Mouse (Mus musculus) adrenal gland, postnatal 14 days (tissue): Measurements from ENCODE around the gene Pik3ap1. TPM values are rescaled to one million over a fixed set of nuclear protein-coding genes. Genes with fewer than 3 reads are reported as not detected.

Experiments
- DNase-seq: peaks from one replicate; pipeline ENCODE4 v3.0.0; 2021; ENCODE audit warnings: mixed read lengths
- total RNA-seq: library from RNA; stranded (reverse); gene quantifications from 2 replicates; pipeline ENCODE4 v1.2.3, GENCODE M21; 2021

Gene Pik3ap1
- total RNA-seq, 1 experiment from 2014 or later: 8.4 TPM

- DNase-seq: no peak
Observed at GRCm38 (mm10) chr19:41279724-41280244, 105.1 kb downstream of the Pik3ap1 start.

- DNase-seq: peak; percentile 67
Observed at GRCm38 (mm10) chr19:41278606-41279005, 106.3 kb downstream of the Pik3ap1 start.

- no peak for DNase-seq
Observed at GRCm38 (mm10) chr19:41275588-41275987, 109.3 kb downstream of the Pik3ap1 start.

GRCm38 (mm10) chr19:41270906-41271305 is 114.0 kb downstream of the Pik3ap1 start:
- DNase-seq: no peak

- DNase-seq: peak; percentile 68
Observed at GRCm38 (mm10) chr19:41270151-41270727, 114.7 kb downstream of the Pik3ap1 start.

DNA sequence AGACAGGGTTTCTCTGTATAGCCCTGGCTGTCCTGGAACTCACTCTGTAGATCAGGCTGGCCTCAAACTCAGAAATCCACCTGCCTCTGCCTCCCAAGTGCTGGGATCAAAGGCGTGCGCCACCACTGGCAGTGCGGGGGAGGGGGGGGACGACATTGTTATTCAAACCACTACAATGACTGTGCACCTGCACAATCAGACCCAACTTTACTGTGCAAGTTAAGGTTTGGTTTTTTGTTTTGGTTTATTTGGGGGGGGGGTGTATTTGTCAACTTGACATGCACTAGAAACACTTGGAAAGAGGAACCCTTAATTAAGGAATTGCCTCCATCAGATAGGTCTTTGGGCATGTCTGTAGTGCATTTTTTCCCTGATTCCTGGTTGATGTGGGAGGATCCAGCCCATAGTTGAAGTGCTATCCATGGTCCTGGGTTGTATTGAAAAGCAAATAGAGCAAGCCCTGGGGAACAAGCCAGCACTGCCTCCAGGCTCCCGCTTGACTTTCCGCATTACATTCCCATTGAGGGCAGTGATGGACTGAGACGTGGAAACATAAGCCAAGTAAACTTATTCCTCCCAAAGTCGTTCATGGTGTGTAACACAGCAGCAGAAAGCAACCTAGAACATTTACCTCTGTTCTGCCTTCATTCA is 118.5 kb downstream of the Pik3ap1 start:
- no peak for DNase-seq

GRCm38 (mm10) chr19:41264331-41264799 is 120.5 kb downstream of the Pik3ap1 start:
- DNase-seq: no peak

DNA sequence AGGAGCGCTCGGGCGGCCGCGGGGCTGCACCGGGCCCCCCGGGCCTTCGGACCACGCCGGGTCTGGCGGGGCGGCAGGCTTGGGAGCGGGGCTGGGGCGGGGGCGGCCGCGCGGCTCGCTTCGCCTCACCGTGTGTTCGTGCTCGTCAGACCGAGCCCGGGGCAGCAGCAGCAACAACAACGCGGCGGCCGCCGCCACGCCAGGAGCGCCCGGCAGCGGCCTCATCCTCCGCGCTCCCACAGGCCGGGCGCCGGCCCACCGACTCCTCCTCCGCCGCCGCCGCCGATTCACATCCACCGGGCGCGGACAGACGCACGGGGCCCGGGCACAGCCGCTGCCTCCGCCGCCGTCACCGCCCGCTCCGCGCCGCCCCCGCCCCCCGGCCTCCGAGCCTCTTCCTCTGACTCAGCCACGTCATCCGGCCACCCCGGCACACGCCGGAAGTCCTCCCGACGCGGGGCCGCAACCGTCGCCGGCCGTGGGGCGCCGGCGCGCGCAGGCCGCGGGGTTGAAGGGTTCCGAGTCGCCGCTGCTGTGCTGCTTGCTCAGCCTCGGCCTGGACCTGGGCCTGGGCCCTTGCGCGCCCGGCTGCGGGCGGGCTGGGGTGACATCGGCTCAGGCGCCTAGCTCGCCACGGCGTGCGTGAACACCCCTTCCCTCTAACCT is 121.1 kb downstream of the Pik3ap1 start, which contains the start of gene Tm9sf3:
Gene Tm9sf3 (minus strand): TSS at position 368 of the 666 bp plus-strand sequence.
- peak; percentile 95 for DNase-seq

DNA sequence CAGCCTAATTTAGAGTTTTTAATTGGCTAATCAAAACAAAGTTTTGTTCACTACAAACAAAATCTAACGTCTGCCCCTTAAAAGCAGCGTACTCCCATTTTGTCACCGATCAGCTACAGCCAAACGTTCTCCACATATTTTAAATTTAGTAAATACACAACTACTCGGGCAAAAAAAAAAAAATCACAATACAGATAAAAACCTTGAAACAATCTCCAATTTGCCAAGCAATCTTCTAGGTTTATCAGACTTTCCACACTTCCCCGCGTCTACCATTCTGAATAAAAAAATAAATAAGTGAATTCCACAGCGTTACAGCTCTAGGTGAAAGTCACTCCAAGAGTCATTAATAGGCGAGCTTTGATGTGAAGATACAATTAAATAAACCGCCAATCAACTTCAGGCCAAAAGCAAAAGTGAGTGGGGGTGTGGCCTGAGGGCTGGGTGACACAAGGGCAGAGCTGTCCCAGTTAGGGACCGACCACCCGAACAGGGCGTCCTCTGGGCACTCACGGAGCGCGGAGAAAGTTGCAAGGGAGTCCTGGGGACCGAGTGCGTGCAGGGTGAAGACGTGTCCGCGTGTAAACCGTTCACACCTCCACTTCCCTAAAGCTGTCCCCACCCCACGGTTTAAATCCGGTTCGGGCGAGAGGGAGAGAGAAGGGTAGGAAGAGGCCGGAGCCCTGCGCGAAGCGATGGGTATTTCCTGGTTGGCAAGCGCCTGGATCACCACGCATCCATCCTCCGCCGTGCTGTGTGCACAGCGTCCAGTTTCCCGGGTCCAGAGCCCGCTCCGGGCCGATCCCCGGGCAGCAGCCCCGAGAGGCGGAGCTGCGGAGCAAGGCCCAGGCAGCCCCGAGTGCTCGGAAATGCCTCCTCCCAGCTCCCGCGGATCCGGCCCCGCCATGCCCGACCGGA is 121.9 kb downstream of the Pik3ap1 start:
- DNase-seq: peak; percentile 85

GRCm38 (mm10) chr19:41260736-41261135 is 124.2 kb downstream of the Pik3ap1 start:
- DNase-seq: no peak

- no peak for DNase-seq
Observed at GRCm38 (mm10) chr19:41259256-41259655, 125.6 kb downstream of the Pik3ap1 start.

DNA sequence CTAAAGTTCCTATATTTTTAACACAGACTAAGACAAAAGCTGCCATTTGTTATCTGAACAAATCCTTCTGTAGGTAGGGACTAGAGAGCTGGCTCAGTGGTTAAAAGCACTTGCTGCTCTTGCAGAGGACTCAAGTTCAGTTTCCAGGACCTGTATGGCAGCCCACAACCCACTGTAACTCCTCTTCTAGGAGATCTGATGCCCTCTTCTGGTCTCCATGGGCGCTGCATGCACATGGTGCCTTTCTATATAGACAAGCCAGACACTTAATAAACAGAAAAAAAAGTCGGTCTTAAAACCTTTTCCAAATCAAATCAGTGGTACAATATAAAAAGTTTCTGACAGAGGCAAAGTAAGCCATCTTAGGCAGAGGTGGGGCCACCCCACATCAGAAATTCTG is 126.2 kb downstream of the Pik3ap1 start:
- DNase-seq: peak; percentile 67

DNA sequence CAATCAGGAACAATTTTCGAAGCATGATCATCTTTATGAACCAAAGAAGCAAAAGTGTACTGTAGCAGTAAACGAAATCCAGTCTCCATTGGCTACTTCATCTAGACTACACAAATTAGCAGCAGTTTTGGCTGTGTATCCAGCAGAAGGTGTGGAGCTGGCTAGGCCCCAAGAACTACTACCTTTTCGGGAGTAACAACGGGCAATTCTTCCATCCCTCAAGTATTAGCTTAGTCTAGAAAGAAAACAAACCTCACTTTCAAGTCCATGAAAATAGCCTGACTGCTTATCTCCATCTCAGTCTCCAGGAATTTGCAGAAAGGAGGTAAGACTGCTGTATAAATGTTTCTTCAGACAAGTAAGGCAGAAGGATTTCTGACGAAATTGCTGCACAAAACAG is 130.3 kb downstream of the Pik3ap1 start:
- DNase-seq: no peak

DNA sequence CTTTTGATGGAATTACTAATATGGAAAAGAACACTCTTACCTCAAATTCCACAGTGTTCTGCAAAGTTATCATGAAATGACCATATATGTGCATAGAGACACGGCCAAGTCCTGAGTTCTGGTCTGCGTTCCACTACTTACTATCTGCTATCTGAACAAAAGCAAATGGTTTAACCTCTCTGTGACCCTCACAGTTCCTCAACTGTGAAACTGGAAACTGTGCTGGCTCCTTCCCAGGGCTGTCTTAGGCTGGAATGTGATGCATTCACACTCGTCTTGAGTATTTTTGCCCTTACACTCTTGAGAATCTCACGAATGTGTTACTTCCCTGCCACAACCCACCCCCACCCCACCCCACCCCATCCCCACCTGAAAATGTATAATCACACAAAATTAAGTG is 135.9 kb downstream of the Pik3ap1 start:
- no peak for DNase-seq

DNA sequence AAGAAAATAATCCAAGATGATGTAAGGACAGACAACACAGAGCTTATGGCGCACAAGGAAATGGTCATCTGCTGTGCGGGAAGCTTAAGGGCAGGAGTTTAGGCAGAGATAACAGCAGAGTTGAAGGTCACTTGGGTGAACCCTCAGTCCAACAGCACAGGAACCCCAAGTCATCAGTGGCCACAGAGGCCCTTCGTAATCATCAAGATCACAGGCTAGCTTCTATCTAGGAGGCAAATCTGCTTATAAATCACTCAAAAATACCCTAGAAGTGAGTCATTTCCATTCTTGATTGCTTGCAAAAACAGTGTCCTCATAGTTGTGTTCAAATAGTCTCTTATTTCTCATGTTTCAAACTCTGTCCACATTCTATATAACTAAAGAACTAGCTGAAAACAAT is 136.6 kb downstream of the Pik3ap1 start:
- no peak for DNase-seq

GRCm38 (mm10) chr19:41246271-41246670 is 138.6 kb downstream of the Pik3ap1 start:
- DNase-seq: no peak

DNA sequence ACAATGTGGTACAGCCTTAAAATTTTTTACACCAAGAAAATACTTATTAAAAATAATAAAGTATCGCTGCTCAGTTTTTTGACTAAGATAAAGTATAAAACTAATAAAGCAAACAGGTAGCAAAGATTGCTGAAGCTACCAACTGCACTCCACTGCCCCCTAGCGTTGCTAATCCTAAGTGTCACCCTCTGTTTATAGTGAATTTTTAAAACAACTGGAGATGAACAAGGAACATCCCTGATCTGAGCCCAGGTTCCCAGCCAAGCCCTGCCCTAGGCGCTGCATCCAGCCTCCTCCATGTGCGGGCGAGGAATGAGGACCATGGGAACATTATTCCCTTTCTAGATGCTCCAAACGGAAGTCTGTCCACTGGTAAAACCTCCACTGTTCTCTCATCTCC is 140.3 kb downstream of the Pik3ap1 start:
- peak; percentile 69 for DNase-seq

GRCm38 (mm10) chr19:41241997-41242396 is 142.9 kb downstream of the Pik3ap1 start:
- no peak for DNase-seq

DNA sequence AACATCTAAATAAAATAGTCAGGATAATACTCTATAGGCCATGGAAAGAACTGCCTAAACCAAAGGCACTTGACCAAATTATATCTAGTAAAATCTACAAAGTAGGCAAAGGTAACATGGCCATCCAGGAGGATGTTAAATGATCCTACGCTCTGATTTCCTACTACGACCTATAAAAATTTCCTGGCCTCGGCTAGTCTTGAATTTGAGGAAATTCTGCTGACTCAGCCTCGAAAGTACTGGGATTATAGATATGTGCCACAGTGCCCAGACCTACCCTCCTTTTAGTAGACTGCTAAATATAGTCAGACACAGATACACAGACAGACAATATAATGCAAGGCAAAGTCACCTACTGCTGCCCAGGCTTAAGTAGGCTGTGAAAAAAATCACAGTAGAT is 151.2 kb downstream of the Pik3ap1 start:
- DNase-seq: no peak
